Mouse (Mus musculus): ENCODE measurements at regions not wholly inside any gene's neighbourhood (a gene's known extent, or its start where the extent isn't known, plus 50 kb on each side); places are given as distances from the start of the nearest gene placed in this dataset.

GRCm38 (mm10) chr3:54570501-54570900 lies 122.1 kb upstream of the Supt20 start:
- peak; percentile 33; the same call in 1 of the 2 replicates for TF ChIP-seq CTCF (IDR thresholded peaks at IDR 0.05; ENCODE audit: low read depth)
- no peak for TF ChIP-seq EP300 (optimal IDR thresholded peaks at IDR 0.05)
